Mouse (Mus musculus) kidney, postnatal 0 days (tissue): ENCODE data around the gene Slc8a1. TPM values are rescaled to one million over a fixed set of nuclear protein-coding genes. Genes with fewer than 3 reads are reported as not detected.

Experiments
- ATAC-seq: fragments of 200-750 bp; cut with Nextera tagmentation; replicated peaks from 2 replicates; pipeline ENCODE4 v1.8.0; 2017; ENCODE audit warnings: low read depth, moderate number of reproducible peaks, moderate TSS enrichment, moderate library complexity; ENCODE audit not compliant: low FRiP score
- DNase-seq: peaks from one replicate; pipeline ENCODE4 v3.0.0-alpha.2; 2016; ENCODE audit warnings: low spot score
- H3K27ac ChIP-seq: fragments of 300-500 bp; sonication (generic); 2 replicates; pipeline ENCODE4 v1.5.1; 2014; ENCODE audit warnings: mild to moderate bottlenecking
- H3K27me3 ChIP-seq: fragments of 300-500 bp; sonication (generic); 2 replicates; pipeline ENCODE4 v1.6.1; 2014; ENCODE audit warnings: low read length, mixed read lengths; ENCODE audit not compliant: insufficient read depth
- H3K36me3 ChIP-seq: fragments of 300-500 bp; sonication (generic); 2 replicates; pipeline ENCODE4 v1.6.1; 2014; ENCODE audit warnings: low read length, mixed read lengths; ENCODE audit not compliant: insufficient read depth
- H3K4me1 ChIP-seq: fragments of 300-500 bp; sonication (generic); replicated peaks from 2 replicates; pipeline ENCODE4 v1.6.1; 2014; ENCODE audit warnings: antibody characterized with exemption, low read length, mixed read lengths; ENCODE audit not compliant: insufficient read depth
- H3K4me2 ChIP-seq: fragments of 300-500 bp; sonication (generic); 2 replicates; pipeline ENCODE4 v1.6.1; 2014; ENCODE audit warnings: mild to moderate bottlenecking, low read length, moderate library complexity, mixed read lengths
- H3K4me3 ChIP-seq: fragments of 300-500 bp; sonication (generic); replicated peaks from 2 replicates; pipeline ENCODE4 v1.5.1; 2014; ENCODE audit warnings: low read depth, low read length
- H3K9ac ChIP-seq: fragments of 300-500 bp; sonication (generic); 2 replicates; pipeline ENCODE4 v1.6.1; 2014; ENCODE audit warnings: low read depth, low read length
- H3K9me3 ChIP-seq: fragments of 300-500 bp; sonication (generic); replicated peaks from 2 replicates; pipeline ENCODE4 v1.6.1; 2016; ENCODE audit warnings: low read length, inconsistent platforms, mixed read lengths
- CTCF ChIP-seq: IDR thresholded peaks from 2 replicates; pipeline ENCODE4 v1.5.1; 2016; ENCODE audit warnings: antibody characterized with exemption, low read depth, mild to moderate bottlenecking, moderate library complexity
- WGBS: fragments of 180-500 bp; shearing (Covaris S2); extraction: QIAGEN DNeasy Blood & Tissue Kit; methylation state at CpG from one replicate; pipeline ENCODE4 v1.1.7; 2014; 5-methylcytosine and 5-hydroxymethylcytosine counted together
- polyA plus RNA-seq: library from polyadenylated mRNA; unstranded; fragments of >200 nt; fragmentation: Nextera tagmentation; extraction: Ambion mirVana; gene quantifications from 2 replicates; pipeline ENCODE4 v1.2.1, GENCODE M21; 2015

Gene Slc8a1
- polyA plus RNA-seq, 1 experiment from 2014 or later, result 12.9 TPM

GRCm38 (mm10) chr17:81703258-81703657 is 34.9 kb downstream of the Slc8a1 start:
- DNase-seq, result no peak
- H3K4me3 ChIP-seq, result no peak overlapping the region
- no peak for ATAC-seq
- 72% methylated on average over 2 of the region's 2 CpGs for WGBS
- no peak for TF ChIP-seq CTCF
- no peaks in the 10 kb centered on the region for H3K9me3 ChIP-seq
- H3K4me1 ChIP-seq, result no peaks in the 10 kb centered on the region
- H3K27me3 ChIP-seq, result no peaks in the 10 kb centered on the region
- H3K9ac ChIP-seq, result no peak overlapping the region
- H3K36me3 ChIP-seq, result no peaks in the 10 kb centered on the region
- no peak overlapping the region for H3K27ac ChIP-seq
- H3K4me2 ChIP-seq, result no peak overlapping the region

GRCm38 (mm10) chr17:81701701-81702100 is 36.5 kb downstream of the Slc8a1 start:
- no peak overlapping the region for H3K9ac ChIP-seq
- no peak for TF ChIP-seq CTCF
- no peaks in the 10 kb centered on the region for H3K27me3 ChIP-seq
- H3K27ac ChIP-seq, result no peak overlapping the region
- no peaks in the 10 kb centered on the region for H3K36me3 ChIP-seq
- no peak overlapping the region for H3K4me2 ChIP-seq
- DNase-seq (no peak), ATAC-seq (no peak)
- H3K4me1 ChIP-seq, result no peaks in the 10 kb centered on the region
- no peaks in the 10 kb centered on the region for H3K9me3 ChIP-seq
- WGBS, result 76% methylated on average over 4 of the region's 4 CpGs
- H3K4me3 ChIP-seq, result no peak overlapping the region

GRCm38 (mm10) chr17:81698789-81699188 is 39.4 kb downstream of the Slc8a1 start:
- Histone ChIP-seq H3K9me3 (no peaks in the 10 kb centered on the region), H3K36me3 (no peaks in the 10 kb centered on the region), H3K9ac (no peak overlapping the region), H3K4me3 (no peak overlapping the region), H3K4me2 (peak overlapping the region; percentile 23; the same call in 1 of the 2 replicates), H3K27me3 (no peaks in the 10 kb centered on the region), H3K4me1 (no peaks in the 10 kb centered on the region), H3K27ac (no peak overlapping the region)
- DNase-seq (peak; percentile 21), ATAC-seq (no peak)
- 28% methylated on average over 10 of the region's 10 CpGs for WGBS
- no peak for TF ChIP-seq CTCF

- Histone ChIP-seq H3K36me3 (no peaks in the 10 kb centered on the region), H3K9ac (no peak overlapping the region), H3K4me3 (no peak overlapping the region), H3K4me2 (no peak overlapping the region), H3K9me3 (no peaks in the 10 kb centered on the region), H3K27ac (no peak overlapping the region), H3K27me3 (no peaks in the 10 kb centered on the region), H3K4me1 (no peaks in the 10 kb centered on the region)
- no peak for TF ChIP-seq CTCF
- ATAC-seq (no peak), DNase-seq (no peak)
- 49% methylated on average over 2 of the region's 2 CpGs for WGBS
These were observed 40.5 kb downstream of the Slc8a1 start for GRCm38 (mm10) chr17:81697695-81698094.

- no peak overlapping the region for H3K4me2 ChIP-seq
- H3K9me3 ChIP-seq, result no peaks in the 10 kb centered on the region
- WGBS, result 89% methylated on average over 1 of the region's 1 CpGs
- DNase-seq, result no peak
- no peaks in the 10 kb centered on the region for H3K27me3 ChIP-seq
- no peaks in the 10 kb centered on the region for H3K36me3 ChIP-seq
- TF ChIP-seq CTCF, result no peak
- no peak overlapping the region for H3K9ac ChIP-seq
- ATAC-seq, result no peak
- H3K4me1 ChIP-seq, result no peaks in the 10 kb centered on the region
- H3K27ac ChIP-seq, result no peak overlapping the region
- H3K4me3 ChIP-seq, result no peak overlapping the region
These were observed 43.2 kb downstream of the Slc8a1 start for GRCm38 (mm10) chr17:81694977-81695376.

- H3K4me1 ChIP-seq, result no peaks in the 10 kb centered on the region
- H3K27me3 ChIP-seq, result no peaks in the 10 kb centered on the region
- no peak overlapping the region for H3K27ac ChIP-seq
- no peaks in the 10 kb centered on the region for H3K36me3 ChIP-seq
- H3K4me2 ChIP-seq, result no peak overlapping the region
- no peak overlapping the region for H3K9ac ChIP-seq
- DNase-seq, result no peak
- no peaks in the 10 kb centered on the region for H3K9me3 ChIP-seq
- ATAC-seq, result no peak
- no peak for TF ChIP-seq CTCF
- no peak overlapping the region for H3K4me3 ChIP-seq
These were observed 58.6 kb downstream of the Slc8a1 start for GRCm38 (mm10) chr17:81679616-81680015.

GRCm38 (mm10) chr17:81677450-81677849 is 60.7 kb downstream of the Slc8a1 start:
- Histone ChIP-seq H3K27me3 (no peaks in the 10 kb centered on the region), H3K9ac (no peak overlapping the region), H3K9me3 (no peaks in the 10 kb centered on the region), H3K36me3 (no peaks in the 10 kb centered on the region), H3K4me2 (no peak overlapping the region), H3K4me1 (no peaks in the 10 kb centered on the region), H3K27ac (no peak overlapping the region), H3K4me3 (no peak overlapping the region)
- ATAC-seq, result no peak
- WGBS, result 74% methylated on average over 2 of the region's 2 CpGs
- DNase-seq, result no peak
- no peak for TF ChIP-seq CTCF
